Mouse (Mus musculus) neural tube, embryonic 11.5 days (tissue): Measurements from ENCODE around the gene Hecw1. TPM values are rescaled to one million over a fixed set of nuclear protein-coding genes. Genes with fewer than 3 reads are reported as not detected.

ENCODE experiments used
- ATAC-seq: fragments of 200-750 bp; cut with Nextera tagmentation; 2 replicates; pipeline ENCODE4 v1.8.0; 2017; ENCODE audit warnings: moderate number of reproducible peaks, mild to moderate bottlenecking, moderate TSS enrichment, moderate library complexity; ENCODE audit not compliant: insufficient read depth, low FRiP score, low TSS enrichment
- DNase-seq: peaks from one replicate; pipeline ENCODE4 v3.0.0-alpha.2; 2015; ENCODE audit warnings: low spot score
- H3K27ac ChIP-seq: fragments of 300-500 bp; sonication (generic); 2 replicates; pipeline ENCODE4 v1.5.1; 2014; ENCODE audit warnings: low read depth, mild to moderate bottlenecking, low read length
- H3K27me3 ChIP-seq: fragments of 300-500 bp; sonication (generic); 2 replicates; pipeline ENCODE4 v1.6.1; 2014; ENCODE audit warnings: mild to moderate bottlenecking, low read length, mixed read lengths; ENCODE audit not compliant: control insufficient read depth, insufficient read depth
- H3K36me3 ChIP-seq: fragments of 300-500 bp; sonication (generic); 2 replicates; pipeline ENCODE4 v1.6.1; 2014; ENCODE audit warnings: mild to moderate bottlenecking, low read length, moderate library complexity, mixed read lengths; ENCODE audit not compliant: control insufficient read depth, insufficient read depth
- H3K4me1 ChIP-seq: fragments of 300-500 bp; sonication (generic); 2 replicates; pipeline ENCODE4 v1.6.1; 2014; ENCODE audit warnings: low read length, mixed read lengths; ENCODE audit not compliant: control insufficient read depth, insufficient read depth
- H3K4me2 ChIP-seq: fragments of 300-500 bp; sonication (generic); 2 replicates; pipeline ENCODE4 v1.6.1; 2014; ENCODE audit warnings: low read depth, mild to moderate bottlenecking, moderate library complexity
- H3K4me3 ChIP-seq: fragments of 300-500 bp; sonication (generic); 2 replicates; pipeline ENCODE4 v1.5.1; 2014; ENCODE audit warnings: low read depth, low read length
- H3K9ac ChIP-seq: fragments of 300-500 bp; sonication (generic); 2 replicates; pipeline ENCODE4 v1.6.1; 2014; ENCODE audit warnings: mild to moderate bottlenecking, low read length
- H3K9me3 ChIP-seq: fragments of 300-500 bp; sonication (generic); 2 replicates; pipeline ENCODE4 v1.6.1; 2016; ENCODE audit warnings: low read length; ENCODE audit not compliant: control insufficient read depth
- WGBS: fragments of 180-500 bp; shearing (Covaris S2); extraction: QIAGEN DNeasy Blood & Tissue Kit; methylation state at CpG from one replicate; pipeline ENCODE4 v1.1.7; 2014; 5-methylcytosine and 5-hydroxymethylcytosine counted together
- polyA plus RNA-seq: library from polyadenylated mRNA; unstranded; fragments of >200 nt; fragmentation: Nextera tagmentation; extraction: Ambion mirVana; gene quantifications from 2 replicates; pipeline ENCODE4 v1.2.1, GENCODE M21; 2014

Gene Hecw1
- polyA plus RNA-seq, 1 experiment from 2014 or later: 13.9 TPM

DNA sequence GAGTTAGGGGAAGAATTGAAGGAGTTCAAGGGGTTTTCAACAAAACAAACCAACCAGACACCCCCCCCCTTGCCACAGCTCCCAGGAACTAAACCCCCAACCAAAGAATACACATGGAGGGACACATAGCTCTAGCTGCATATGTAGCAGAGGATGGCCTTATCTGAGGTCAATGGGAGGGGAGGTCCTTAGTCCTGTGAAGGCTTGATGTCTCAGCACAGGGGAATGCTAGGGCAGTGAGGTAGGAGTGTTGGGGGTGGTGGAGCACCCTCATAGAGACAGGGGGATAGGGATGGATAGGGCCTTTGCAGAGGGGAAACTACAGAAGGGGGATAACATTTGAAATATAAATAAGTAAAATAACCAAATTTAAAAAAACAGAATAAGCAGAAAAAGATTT, 9.1 kb downstream of the Hecw1 start:
- Histone ChIP-seq H3K27ac (no peak overlapping the region), H3K9ac (no peak overlapping the region), H3K4me2 (no peak overlapping the region), H3K4me1 (no peaks in the 10 kb centered on the region), H3K27me3 (no peaks in the 10 kb centered on the region), H3K9me3 (no peaks in the 10 kb centered on the region), H3K36me3 (no peaks in the 10 kb centered on the region), H3K4me3 (no peak overlapping the region)
- DNase-seq: no peak
- no peak for ATAC-seq

DNA sequence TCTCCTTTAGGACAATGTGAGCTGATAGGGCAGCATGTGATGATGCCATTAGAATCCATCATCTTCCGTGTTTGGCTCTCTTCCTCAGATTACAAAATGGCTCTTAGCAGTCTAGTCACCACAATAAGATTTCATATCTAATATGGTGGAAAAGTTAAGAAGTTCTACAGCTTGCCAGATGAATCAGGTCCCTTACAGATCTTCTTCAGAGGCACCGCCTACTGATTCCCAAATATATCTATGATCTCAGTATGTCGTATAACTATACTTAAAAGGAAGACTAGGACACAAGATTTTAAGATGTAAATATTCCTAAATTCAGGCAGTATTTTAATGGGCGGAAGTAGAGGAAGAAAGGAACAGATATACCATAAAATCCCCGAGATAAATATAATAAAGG, 16.3 kb downstream of the Hecw1 start:
- Histone ChIP-seq H3K4me3 (no peak overlapping the region), H3K27me3 (no peaks in the 10 kb centered on the region), H3K9ac (no peak overlapping the region), H3K9me3 (no peaks in the 10 kb centered on the region), H3K36me3 (no peaks in the 10 kb centered on the region), H3K27ac (no peak overlapping the region), H3K4me1 (no peaks in the 10 kb centered on the region), H3K4me2 (no peak overlapping the region)
- 88% methylated on average over 5 of the region's 5 CpGs for WGBS
- ATAC-seq (no peak), DNase-seq (no peak)

DNA sequence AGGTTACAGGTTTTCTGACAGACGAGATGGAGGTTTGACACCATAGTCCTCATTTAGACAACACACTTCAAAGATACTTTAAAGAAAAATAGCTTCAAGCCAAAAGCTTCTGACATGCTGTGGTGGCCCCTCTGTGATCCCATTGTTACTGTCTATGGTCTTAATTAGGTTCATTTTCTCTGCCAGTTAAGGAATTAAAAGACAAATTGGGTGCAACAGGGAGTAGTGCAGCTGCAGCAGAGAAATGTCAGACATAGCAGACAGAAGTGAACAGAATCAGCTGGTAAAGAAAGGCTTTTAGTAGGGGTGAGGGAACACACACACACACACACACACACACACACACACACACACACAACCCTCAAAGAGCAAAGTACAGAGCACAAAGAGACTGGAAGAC, 22.8 kb downstream of the Hecw1 start:
- Histone ChIP-seq H3K9ac (no peak overlapping the region), H3K9me3 (no peaks in the 10 kb centered on the region), H3K27me3 (no peaks in the 10 kb centered on the region), H3K4me3 (no peak overlapping the region), H3K27ac (no peak overlapping the region), H3K36me3 (no peaks in the 10 kb centered on the region), H3K4me2 (no peak overlapping the region), H3K4me1 (no peaks in the 10 kb centered on the region)
- DNase-seq (no peak), ATAC-seq (no peak)
- 58% methylated on average over 1 of the region's 1 CpGs for WGBS

DNA sequence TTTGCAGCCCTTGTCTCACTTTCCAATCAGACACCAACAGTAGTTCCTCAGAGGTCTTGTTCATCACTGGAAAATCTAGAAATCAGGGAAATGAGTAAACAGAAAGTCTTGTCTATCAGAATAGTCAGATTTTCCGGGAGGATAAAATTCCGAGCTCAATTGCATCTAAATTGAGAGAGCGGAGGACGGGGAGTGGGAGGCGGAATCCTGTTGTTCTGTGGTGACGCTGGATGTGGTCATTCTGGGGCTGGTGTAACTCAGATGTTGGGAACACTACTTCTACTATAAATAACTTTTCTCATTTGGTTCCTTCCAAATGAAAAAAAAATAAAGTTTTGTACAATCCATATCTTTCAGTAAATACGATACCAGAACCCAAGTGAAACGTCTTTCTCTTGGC, 24.2 kb downstream of the Hecw1 start:
- H3K9ac ChIP-seq: no peak overlapping the region
- no peak overlapping the region for H3K4me3 ChIP-seq
- WGBS: 87% methylated on average over 8 of the region's 8 CpGs
- no peaks in the 10 kb centered on the region for H3K36me3 ChIP-seq
- no peak overlapping the region for H3K27ac ChIP-seq
- DNase-seq: no peak
- H3K4me2 ChIP-seq: no peak overlapping the region
- ATAC-seq: no peak
- no peaks in the 10 kb centered on the region for H3K4me1 ChIP-seq
- H3K27me3 ChIP-seq: no peaks in the 10 kb centered on the region
- no peaks in the 10 kb centered on the region for H3K9me3 ChIP-seq

DNA sequence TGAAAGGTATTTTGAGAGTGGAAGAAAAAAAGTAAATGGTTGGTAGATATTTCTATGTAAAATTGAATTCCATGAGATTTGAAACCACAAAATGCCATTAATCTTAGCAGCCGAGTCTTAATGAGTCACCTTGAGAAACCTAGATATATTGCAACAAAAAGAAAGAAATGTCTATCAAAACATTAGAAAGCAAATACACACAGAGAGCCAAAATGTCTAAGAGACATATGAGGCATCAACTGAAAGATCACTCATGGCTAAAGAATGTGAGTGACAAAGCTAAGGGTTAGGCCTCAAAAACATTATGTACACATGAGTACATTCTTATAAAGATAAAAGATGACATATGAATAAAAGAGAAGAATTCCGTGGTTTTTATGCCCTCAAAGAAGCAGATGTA, 26.1 kb downstream of the Hecw1 start:
- ATAC-seq: no peak
- DNase-seq: no peak
- no peaks in the 10 kb centered on the region for H3K27me3 ChIP-seq

DNA sequence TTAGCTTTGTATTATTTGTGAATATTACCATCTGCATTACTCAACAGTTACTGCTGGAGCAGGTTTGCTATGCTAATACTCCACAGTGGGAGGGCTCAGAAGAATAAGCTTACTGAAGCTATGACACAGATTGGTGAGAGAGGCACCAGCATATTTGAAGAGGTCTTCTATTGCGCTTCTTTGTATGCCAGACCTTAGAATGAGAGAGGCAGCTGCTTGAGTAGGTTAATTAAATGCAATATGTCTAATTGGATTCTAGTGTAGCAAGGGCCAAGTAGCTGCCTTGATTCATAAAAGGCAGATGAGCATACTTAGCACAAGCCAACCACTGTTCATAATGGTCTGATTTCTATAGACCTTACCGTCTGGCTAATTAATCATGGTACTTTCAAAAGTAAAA, 35.2 kb downstream of the Hecw1 start:
- H3K36me3 ChIP-seq: no peaks in the 10 kb centered on the region
- WGBS: 92% methylated on average over 2 of the region's 2 CpGs
- no peak overlapping the region for H3K4me2 ChIP-seq
- no peak for ATAC-seq
- no peak for DNase-seq
- no peak overlapping the region for H3K4me3 ChIP-seq
- no peaks in the 10 kb centered on the region for H3K9me3 ChIP-seq
- no peaks in the 10 kb centered on the region for H3K4me1 ChIP-seq
- H3K27ac ChIP-seq: no peak overlapping the region
- H3K9ac ChIP-seq: no peak overlapping the region
- H3K27me3 ChIP-seq: no peaks in the 10 kb centered on the region

More for the DNA sequence above, 26.1 kb downstream of the Hecw1 start:
- H3K4me3 ChIP-seq: no peak overlapping the region
- H3K9me3 ChIP-seq: no peaks in the 10 kb centered on the region
- H3K9ac ChIP-seq: no peak overlapping the region
- no peaks in the 10 kb centered on the region for H3K4me1 ChIP-seq
- no peak overlapping the region for H3K4me2 ChIP-seq
- H3K36me3 ChIP-seq: no peaks in the 10 kb centered on the region
- 80% methylated on average over 2 of the region's 2 CpGs for WGBS
- H3K27ac ChIP-seq: no peak overlapping the region

DNA sequence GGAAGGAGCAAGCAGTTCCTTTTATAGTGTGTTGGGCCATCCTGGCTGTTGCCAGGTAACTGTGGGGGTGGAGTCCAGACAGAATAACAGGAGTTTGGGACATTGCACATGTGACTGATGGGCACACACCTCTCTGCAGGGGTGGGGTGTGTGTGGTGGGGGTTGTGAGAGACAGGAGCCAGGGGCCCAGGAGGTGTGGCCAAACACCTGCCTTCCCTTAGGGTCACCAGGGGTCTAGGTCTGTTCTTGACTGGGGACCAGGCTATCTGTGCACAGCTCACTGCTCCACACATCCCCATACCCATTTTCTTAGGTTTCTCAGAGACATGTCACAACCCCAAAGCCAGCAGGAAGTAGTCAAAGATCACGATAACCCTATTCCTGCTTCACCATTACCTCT, 51.9 kb downstream of the Hecw1 start:
- ATAC-seq: no peak
- WGBS: 100% methylated on average over 1 of the region's 1 CpGs

DNA sequence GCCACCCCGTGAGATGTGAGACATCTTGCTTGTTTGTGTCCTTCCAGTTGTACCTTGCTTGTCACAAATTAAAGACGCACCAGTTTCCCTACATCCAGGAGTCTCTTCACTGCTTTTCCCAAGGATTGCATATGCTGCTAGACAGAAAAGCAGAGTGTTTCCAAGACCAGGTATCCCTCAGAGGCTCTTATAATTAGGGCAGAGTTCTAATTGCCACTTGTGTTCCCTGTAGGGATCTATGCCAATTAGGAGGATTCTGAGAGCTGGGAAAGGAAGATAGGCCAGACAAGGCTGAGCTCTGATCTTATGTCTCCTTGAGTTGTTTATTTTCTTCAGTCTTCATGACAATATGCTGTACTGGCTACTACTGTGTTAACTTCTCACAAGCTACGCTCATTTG, 55.5 kb downstream of the Hecw1 start:
- Histone ChIP-seq H3K9ac (no peak overlapping the region), H3K36me3 (no peaks in the 10 kb centered on the region), H3K27me3 (no peaks in the 10 kb centered on the region), H3K27ac (no peak overlapping the region), H3K9me3 (no peaks in the 10 kb centered on the region), H3K4me2 (no peak overlapping the region), H3K4me3 (no peak overlapping the region), H3K4me1 (no peaks in the 10 kb centered on the region)
- 84% methylated on average over 3 of the region's 3 CpGs for WGBS
- DNase-seq (no peak), ATAC-seq (no peak)

More for the DNA sequence above, 51.9 kb downstream of the Hecw1 start:
- H3K9me3 ChIP-seq: no peaks in the 10 kb centered on the region
- no peaks in the 10 kb centered on the region for H3K4me1 ChIP-seq
- no peak for DNase-seq
- H3K27ac ChIP-seq: no peak overlapping the region
- H3K4me3 ChIP-seq: no peak overlapping the region
- no peak overlapping the region for H3K4me2 ChIP-seq
- H3K9ac ChIP-seq: no peak overlapping the region
- no peaks in the 10 kb centered on the region for H3K36me3 ChIP-seq
- no peaks in the 10 kb centered on the region for H3K27me3 ChIP-seq

DNA sequence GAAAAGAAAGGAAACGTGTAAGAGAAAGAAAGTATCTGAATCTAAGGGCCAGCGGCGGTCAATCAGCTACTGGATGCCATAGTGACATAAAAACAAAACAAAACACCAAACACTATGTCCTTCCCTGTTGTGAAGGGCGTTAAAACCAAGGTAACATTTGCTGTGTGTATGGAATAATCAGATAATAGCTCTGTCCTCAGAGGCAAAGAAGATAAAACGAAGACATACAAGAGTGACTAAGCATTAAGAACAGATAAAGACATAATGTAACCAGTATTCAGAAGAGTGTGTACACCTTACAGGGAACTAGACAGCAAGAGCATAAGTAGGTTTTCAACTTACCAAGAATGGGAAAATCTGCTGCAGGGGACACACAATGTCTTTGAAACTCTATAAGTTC, 62.0 kb downstream of the Hecw1 start:
- no peak overlapping the region for H3K9ac ChIP-seq
- DNase-seq (no peak), ATAC-seq (no peak)
- no peak overlapping the region for H3K4me2 ChIP-seq
- H3K36me3 ChIP-seq: no peaks in the 10 kb centered on the region
- H3K27me3 ChIP-seq: no peaks in the 10 kb centered on the region
- no peak overlapping the region for H3K4me3 ChIP-seq
- WGBS: 85% methylated on average over 5 of the region's 5 CpGs
- no peaks in the 10 kb centered on the region for H3K9me3 ChIP-seq
- no peaks in the 10 kb centered on the region for H3K4me1 ChIP-seq
- H3K27ac ChIP-seq: no peak overlapping the region
